Mouse (Mus musculus) CD4-positive, CD25-positive, alpha-beta regulatory T cell, adult 4 months (primary cell): ENCODE measurements around the gene Vmn2r31. TPM values are rescaled to one million over a fixed set of nuclear protein-coding genes. Genes with fewer than 3 reads are reported as not detected.
"Not testable (repeated sequence)": the region's sequence is repeated elsewhere in the genome, so short reads cannot be mapped to it uniquely, and the experiment has no call there.

Experiments used
- ATAC-seq: one replicate; pipeline ENCODE4 v1.8.0; 2017
- polyA plus RNA-seq, 2 experiments: library from polyadenylated mRNA; unstranded; fragments of 100-300 nt; shearing (Covaris generic); gene quantifications; one replicate each; pipeline ENCODE4 v1.2.1; 2017

The Vmn2r31 gene
- under 1 TPM in 1 of 2 experiments, not detected in 1; 0.12 TPM for polyA plus RNA-seq

- not testable (repeated sequence) for ATAC-seq
Observed at GRCm38 (mm10) chr7:7399603-7400002, at the start of gene Vmn2r31. Gene Vmn2r31, minus strand, starts transcription at chr7:7399703.

DNA sequence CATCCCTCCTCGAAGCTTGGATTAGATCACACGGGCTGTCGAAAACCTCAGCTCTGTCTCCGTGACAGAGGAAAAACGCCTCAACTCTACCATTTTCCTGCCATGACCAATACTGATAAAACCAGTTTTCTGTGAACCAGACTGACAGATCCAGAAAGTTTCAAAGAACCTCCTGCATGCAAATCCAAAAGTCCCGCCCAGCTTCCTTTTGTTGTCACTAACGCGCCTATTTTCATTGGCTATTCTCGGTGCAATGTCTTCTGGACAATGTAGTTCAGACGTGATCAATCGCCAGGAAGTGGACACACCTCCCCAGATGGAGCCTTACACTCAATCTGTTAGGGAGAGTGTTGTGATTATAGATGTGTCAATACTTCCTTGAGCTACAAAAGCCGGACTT, 25.1 kb downstream of the Vmn2r31 start, which contains the start of gene Gm45783:
TSS of gene Gm45783 (minus strand) at position 143 of the 400 bp plus-strand sequence.
- not testable (repeated sequence) for ATAC-seq

DNA sequence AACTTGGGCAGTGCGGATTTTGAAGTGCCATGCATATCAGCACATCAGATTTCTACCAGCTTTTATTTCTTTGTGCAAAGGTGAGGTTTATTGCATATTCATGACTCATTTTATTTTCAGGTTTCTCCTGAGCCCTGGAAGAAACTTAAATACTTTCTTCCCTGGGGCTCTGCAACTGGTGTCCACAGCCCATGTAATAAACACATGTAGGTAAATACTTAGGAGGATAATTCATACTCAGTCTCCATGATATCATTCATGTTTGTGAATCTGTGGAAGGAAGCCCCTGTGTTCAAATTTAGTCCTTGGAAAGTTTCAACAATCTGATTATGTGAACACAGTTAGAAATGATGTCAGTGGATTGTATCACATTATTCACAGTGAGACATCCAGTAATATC, 62.0 kb downstream of the Vmn2r31 start, which contains the start of gene Vmn2r30:
TSS of gene Vmn2r30 (minus strand) at position 101 of the 400 bp plus-strand sequence.
- ATAC-seq: not testable (repeated sequence)

Other genes with a start within 250 kb of the Vmn2r31 start
- 1 to 10 TPM; 3.1 to 3.5 TPM for gene Zfp418, start 228.4 kb downstream of the Vmn2r31 start, polyA plus RNA-seq
- 1 to 10 TPM; 3.6 to 5.4 TPM for gene Zfp772, start 189.7 kb downstream of the Vmn2r31 start, polyA plus RNA-seq
- gene Vmn2r29, start 152.4 kb downstream of the Vmn2r31 start, polyA plus RNA-seq: 1 to 10 TPM in 1 of 2 experiments, not detected in 1; 1.5 TPM
- 1 to 10 TPM in 1 of 2 experiments, under 1 TPM in 1; 0.72 to 1.6 TPM for gene Gm45844, start 121.4 kb downstream of the Vmn2r31 start, polyA plus RNA-seq
- gene Clcn4, start 98.9 kb downstream of the Vmn2r31 start, polyA plus RNA-seq: 10 to 100 TPM; 65.0 to 87.8 TPM
- not detected for gene Vmn2r30, start 62.1 kb downstream of the Vmn2r31 start, polyA plus RNA-seq
- not detected for gene Gm45783, start 25.1 kb downstream of the Vmn2r31 start, polyA plus RNA-seq
- not detected for gene Vmn2r32, start 80.3 kb upstream of the Vmn2r31 start, polyA plus RNA-seq
- not detected for gene Vmn2r33, start 167.1 kb upstream of the Vmn2r31 start, polyA plus RNA-seq